Mouse (Mus musculus): ENCODE measurements around the gene Rbpjl.
A peak's percentile ranks its signal among the peaks of the same experiment; 100 is the strongest.

Rbpjl gene

GRCm38 (mm10) chr2:164393126-164393525 lies 9.8 kb upstream of the Rbpjl start:
- DNase-seq (ENCODE audit: low read depth, low spot score), result no peak

- DNase-seq (ENCODE audit: low read depth, low spot score), result no peak
These were observed 6.9 kb upstream of the Rbpjl start for GRCm38 (mm10) chr2:164396076-164396475.

DNA sequence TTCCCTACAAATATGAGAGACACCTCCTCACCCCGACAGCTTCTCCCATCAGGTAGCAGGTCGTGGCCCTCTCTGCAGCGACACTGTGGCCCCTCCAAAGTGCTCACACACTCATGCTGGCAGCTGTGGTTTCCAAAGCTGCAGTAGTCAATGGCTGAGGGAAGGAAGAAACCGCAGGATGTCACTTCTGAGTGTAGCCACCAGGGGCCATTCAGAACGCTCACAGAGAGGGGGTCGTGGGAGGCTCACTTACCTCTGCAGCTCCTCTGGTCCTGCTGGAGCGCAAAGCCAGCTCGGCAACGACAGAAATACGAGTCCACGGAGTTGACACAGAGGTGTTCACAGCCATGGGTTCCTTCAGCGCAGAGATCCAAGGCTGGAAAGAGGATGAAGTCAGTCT lies 6.0 kb upstream of the Rbpjl start:
- DNase-seq (ENCODE audit: low read depth, low spot score), result no peak

DNA sequence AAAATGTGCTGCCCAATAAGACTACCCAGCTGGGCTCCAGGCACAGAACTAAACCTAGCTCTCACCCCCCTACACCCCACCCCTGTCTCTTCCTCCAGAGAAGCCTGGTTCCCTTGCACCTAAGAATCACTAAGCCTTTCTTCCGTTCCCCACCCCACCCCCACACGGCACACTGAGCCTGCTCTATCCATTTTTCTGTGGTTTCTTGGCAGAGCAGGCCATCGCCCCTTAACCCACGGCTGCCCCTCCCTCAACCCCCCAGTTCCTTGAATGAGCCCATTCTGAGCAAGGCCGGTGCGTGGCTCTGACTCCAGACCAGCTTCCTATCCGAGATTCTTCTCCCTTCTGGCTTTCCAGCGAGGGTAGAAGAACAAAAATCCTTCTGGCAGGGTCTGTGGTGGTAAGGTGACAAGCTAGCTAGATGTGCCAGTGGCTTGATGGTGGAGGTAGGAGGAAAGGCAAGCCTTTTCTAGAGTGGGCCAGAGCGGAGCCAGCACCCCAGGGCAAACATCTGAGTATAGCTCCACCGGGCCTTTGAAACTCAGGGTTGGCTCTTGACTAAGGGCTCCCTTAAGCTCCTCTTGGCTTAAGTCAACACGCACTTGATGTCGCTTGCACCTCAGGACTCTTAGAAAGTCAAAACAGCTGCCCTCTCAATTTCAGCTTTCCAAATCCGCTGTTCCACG lies 598 bp downstream of the Rbpjl start:
- DNase-seq (ENCODE audit: low read depth, low spot score), result no peak

GRCm38 (mm10) chr2:164404082-164404990 lies 1.4 kb downstream of the Rbpjl start:
- no peak for DNase-seq (ENCODE audit: low read depth, low spot score)

GRCm38 (mm10) chr2:164405060-164405459 lies 2.1 kb downstream of the Rbpjl start, which contains the start of gene Matn4:
Matn4 (minus strand) TSS chr2:164405160.
- DNase-seq (ENCODE audit: low read depth, low spot score), result no peak

GRCm38 (mm10) chr2:164405519-164405918 lies 2.6 kb downstream of the Rbpjl start:
- DNase-seq (ENCODE audit: low read depth, low spot score), result no peak

DNA sequence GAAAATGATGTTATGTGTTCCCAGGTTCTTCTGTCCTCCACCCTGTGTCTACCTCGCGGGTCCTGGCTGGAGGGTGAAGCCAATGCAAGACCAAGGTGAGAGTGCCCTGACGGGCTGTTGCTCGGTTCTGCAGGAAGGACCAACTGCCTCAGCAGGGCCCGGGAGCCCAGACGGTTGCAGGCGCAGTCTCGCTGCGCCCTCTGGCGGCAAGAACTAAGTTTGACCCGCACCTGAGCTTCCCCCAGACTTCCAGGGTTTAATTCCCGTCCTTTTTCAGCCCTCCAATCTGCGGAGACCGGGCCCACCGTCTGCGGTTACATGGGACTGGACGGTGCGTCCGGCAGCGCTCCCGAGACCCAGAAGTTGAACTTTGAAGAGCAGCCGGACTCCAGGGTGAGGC lies 4.8 kb downstream of the Rbpjl start:
- peak; percentile 66 for DNase-seq (ENCODE audit: low read depth, low spot score)

GRCm38 (mm10) chr2:164414167-164414566 lies 11.2 kb downstream of the Rbpjl start:
- DNase-seq (ENCODE audit: low read depth, low spot score), result no peak

DNA sequence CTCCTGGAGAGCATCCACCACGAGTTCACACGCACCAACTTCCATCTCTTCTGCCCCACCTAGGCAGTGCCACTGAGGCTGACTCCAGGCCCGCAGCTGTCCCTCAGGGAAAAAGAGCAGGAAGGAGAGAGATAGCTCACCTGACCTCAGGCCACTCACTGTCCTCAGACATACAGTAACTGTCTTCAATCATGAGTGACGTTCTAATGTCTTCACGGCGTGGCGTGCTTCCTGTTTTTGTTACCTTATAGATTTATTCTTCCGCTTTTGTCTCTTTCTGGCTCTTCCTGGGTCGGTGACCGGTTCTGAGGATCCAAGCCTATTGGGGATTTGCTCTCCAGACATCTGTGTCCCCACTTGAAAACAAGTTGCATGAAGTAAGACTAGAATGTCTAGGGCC lies 11.6 kb downstream of the Rbpjl start:
- DNase-seq (ENCODE audit: low read depth, low spot score), result no peak

- no peak for DNase-seq (ENCODE audit: low read depth, low spot score)
These were observed 14.3 kb downstream of the Rbpjl start for GRCm38 (mm10) chr2:164417198-164417597.

GRCm38 (mm10) chr2:164418308-164418875 lies 15.5 kb downstream of the Rbpjl start:
- no peak for DNase-seq (ENCODE audit: low read depth, low spot score)

GRCm38 (mm10) chr2:164419489-164419888 lies 16.5 kb downstream of the Rbpjl start:
- no peak for DNase-seq (ENCODE audit: low read depth, low spot score)

- no peak for DNase-seq (ENCODE audit: low read depth, low spot score)
These were observed 18.4 kb downstream of the Rbpjl start for GRCm38 (mm10) chr2:164421306-164421705.

- no peak for DNase-seq (ENCODE audit: low read depth, low spot score)
These were observed 19.0 kb downstream of the Rbpjl start for GRCm38 (mm10) chr2:164421979-164422378.

DNA sequence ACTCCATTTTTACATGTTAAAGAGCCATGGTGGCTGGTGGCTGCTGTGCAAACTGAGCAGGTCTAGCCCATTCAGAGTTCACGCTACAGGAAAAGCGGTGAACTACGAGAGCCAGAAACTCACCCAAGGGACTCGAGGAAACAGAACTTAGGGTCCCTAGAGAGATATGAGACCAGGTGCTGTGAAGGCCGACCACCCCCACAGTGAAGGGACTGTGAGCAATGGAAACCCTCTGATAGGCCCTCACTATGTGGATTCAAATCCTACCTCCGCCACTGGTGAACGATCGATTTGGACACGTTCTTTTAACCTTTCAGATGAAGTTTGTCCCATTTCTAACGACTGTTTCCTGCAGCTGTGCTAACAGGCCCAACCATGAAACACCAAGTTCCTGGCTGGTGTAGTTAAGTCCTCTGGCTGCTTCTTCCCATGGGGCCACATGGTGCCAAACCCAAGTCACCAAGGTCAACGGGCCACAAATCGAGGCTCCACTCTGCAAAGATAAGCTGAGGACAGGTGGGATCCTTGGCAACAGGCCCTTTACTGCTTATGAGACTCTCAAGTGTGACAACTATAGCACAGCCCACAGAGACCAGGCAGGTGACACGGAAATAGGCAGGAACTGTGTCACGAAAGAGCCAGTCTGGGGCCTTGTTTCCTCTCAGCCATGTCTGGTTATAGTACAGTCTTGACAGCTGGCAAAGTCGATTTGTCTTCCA lies 19.9 kb downstream of the Rbpjl start:
- DNase-seq (ENCODE audit: low read depth, low spot score), result no peak

DNA sequence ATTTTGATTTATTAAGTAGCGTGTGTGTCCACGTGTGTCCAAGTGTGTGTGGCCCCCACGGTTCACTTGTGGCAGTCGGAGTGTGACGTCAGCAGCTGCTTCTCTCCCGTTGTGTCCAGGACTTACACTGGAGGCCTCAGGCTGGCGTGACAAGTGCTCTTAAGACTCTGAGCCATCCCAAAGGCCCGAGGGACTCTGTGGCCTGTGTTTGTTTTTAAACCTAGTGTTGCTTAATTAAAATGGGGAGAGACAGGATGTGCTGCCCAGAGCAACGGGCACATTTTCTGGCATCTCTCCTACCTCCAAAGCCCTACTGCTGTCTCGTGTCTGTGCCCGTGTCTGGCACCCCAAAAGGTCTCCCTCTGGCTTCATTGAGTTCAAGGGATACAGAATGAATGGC lies 20.5 kb downstream of the Rbpjl start:
- no peak for DNase-seq (ENCODE audit: low read depth, low spot score)

DNA sequence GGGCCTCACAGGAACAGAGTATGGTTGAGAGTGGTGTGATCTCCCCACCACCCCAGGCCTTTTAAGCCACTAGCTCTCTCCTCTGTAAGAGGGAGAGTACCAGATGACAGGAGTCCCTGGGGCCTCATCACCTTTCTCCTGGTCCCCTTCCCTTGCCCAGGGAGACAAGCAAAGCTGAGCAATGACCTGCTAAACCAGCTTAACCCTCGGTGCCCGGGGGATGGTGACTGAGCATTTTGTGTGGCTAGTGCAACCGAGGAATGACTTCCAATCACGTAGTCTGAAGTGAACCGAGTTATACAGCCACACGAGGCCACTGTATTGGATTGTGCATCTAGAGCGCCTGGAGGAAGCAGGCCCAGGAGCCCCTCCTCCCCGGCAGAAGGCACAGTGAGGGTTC lies 21.5 kb downstream of the Rbpjl start:
- no peak for DNase-seq (ENCODE audit: low read depth, low spot score)

DNA sequence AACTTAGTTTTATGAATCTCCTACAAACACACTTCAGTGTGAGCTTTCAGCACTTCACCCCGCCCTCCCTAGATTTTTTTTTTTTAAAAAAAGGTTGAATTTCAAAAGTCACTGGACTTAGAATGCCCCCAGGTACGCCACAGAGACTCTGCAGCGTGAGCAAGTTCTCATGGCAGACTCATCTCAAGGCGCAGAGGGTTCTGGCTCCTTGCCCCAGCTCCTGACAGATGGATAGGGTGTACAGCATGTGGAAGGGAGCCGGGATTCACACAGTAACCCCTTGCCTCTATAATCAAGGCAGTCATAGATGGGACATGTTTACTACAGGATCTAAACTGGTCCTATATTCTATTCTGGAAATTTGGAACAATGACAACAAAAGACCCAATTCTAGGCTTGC lies 22.5 kb downstream of the Rbpjl start:
- no peak for DNase-seq (ENCODE audit: low read depth, low spot score)

- DNase-seq (ENCODE audit: low read depth, low spot score), result no peak
These were observed 23.2 kb downstream of the Rbpjl start for GRCm38 (mm10) chr2:164426121-164426520.

GRCm38 (mm10) chr2:164426952-164427351 lies 24.0 kb downstream of the Rbpjl start:
- DNase-seq (ENCODE audit: low read depth, low spot score), result no peak

DNA sequence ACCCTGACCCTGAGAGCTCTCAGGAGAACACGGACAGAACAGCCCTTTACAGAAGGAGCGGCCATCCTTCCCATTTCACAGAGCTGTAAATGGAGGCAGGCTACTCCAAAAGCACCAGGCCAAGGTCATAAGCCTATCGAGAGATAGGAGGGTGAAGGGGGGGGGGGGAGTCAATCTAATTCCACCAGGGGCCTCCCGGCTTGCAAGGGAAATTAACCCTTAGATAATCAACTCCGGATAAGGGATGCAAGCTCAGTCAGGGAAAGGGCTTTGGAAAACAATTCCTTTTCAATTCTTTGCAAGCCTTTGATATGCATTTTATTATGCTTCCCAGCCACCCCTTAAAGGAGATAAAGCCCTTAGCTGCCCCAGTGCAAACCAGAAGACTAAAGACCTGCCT lies 25.5 kb downstream of the Rbpjl start:
- DNase-seq (ENCODE audit: low read depth, low spot score), result no peak
